Mouse (Mus musculus) thymus, adult 18-20 months (tissue): ENCODE measurements around the gene Slamf7.

Experiments
- DNase-seq, 2 experiments: peaks; one replicate each; pipeline ENCODE4 v3.0.0; 2022; ENCODE audit warnings: mixed read lengths in 2 of 2

The Slamf7 gene

DNA sequence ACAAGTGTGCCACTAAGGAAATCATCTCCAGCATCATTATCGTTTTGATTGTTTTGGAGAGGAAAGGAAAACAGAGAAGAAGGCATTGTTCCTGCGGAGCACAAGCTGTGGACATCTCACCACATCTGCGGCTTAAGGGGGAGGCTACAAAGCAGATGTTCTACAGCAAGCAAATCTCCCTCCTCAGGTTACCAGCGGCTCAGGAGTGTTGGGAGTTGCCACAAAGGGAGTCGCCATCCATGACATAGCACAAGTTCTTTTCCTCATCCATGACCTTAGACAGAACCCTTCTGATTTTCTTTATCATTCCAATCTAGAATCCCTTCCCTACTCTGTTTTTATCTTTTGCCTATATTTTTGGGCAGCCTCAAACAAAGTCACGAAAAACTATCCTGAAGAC lies 17.1 kb downstream of the Slamf7 start:
- DNase-seq, result no peak

DNA sequence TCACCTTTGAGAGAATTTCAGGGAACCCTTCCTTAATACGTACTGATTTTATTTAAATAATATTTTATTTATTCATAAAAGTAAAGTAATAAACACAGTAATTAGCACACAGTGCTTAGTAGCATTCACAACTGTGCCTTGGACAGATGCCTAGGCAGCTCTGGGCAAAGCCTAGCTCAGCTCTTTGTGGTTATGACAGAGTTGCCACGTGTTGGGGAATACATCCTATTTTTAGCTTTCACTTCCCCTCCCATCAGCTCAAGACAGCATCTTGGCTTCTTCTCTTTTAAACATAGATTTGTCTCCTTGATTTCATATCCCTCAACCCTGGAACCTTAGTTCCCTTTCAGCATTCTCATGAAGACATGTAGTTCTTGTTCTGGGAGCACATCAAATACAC lies 21.4 kb downstream of the Slamf7 start:
- DNase-seq, result no peak

DNA sequence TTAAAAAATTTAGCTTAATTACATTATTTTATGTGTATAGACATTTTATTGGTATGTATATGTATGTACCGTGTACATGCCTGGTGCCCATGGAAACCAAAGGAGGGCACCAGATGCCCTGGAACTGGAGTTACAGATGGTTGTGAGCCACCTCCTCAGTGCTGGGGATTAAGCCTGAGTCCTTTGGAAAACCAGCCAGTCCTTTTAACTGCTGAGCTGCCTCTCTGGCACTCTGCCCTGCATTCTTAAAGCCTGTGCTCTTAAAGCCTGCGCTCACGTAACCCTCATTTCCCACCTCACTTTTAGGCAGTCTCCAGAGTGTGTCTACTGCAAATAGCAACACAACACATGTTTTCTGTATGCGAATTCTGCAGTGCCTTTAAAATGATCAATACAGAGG lies 21.9 kb downstream of the Slamf7 start:
- DNase-seq, result no peak

DNA sequence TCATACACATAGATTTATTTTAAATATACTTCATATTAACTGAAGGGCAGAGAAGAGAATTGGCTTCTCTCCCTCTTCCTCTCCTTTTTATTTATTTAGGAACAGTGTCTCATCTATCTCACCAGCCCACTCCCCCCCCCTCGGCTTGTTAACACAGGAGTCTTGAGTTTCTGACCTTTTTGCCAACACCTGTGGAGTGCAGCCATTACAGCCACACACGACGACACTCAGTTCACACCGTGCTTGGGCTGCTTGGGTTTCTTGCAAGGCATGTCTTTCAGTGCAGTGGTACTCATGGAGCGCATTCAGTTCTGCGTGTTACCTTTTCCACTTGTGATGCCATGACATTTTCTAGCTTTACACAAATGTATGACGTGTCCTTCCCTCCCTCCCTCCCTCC lies 22.8 kb downstream of the Slamf7 start:
- no peak for DNase-seq

DNA sequence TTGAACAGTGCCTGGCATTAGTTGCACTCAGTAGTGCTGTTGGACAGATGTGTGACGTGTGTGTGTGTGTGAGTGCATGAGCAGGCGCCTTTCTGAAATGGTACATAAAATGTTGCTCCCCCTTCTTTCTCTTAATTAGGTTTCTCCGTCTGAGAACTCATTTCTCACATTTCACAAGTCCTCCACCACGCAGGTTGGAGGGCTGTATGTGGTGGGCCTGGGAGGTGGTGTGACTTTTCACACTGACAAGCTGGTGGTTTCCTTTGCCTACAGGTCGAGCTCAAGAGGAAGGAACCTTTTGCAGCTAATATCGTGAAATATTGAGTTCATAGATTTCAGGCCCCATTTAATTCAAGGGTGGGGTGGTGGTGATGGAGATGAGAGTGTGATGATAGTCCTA lies 23.7 kb downstream of the Slamf7 start:
- DNase-seq, result no peak

DNA sequence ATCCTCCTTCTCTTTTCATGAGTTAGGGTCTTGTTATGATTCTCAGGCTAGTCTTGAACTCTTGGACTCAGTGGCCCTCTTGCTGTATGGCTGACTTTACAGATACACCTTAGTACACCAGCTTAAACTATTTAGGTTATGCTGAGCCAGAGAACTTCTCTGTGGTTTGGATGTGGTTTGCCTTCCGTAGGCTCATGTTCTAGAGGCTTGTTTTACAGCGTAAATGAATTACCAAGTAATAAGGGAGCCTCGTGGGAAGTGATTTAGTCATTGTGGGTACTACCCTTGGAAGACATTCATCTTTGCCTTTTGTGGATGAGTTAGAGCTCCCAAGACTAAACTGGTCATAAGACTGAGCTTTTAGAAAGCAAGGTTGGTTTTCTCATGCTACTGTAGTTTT lies 25.0 kb downstream of the Slamf7 start:
- no peak for DNase-seq

DNA sequence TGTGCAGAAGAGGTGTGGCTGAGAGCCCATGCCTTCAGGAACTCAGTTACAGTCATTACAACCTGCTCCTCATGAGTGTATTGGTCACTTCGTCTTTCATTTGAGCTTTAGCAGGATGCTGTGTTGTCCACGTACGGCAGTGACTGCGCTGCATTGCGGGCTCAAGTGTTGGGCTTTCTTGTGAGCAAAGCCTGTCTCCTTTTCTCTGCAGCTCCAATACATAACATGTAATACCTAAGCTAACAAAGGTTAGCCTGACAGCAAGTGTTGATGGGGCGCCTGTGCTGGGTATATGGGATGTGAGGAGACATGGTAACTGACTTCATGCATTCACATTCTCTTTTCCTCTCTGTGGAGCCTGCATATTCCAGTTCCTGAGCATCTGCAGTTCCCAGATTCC lies 32.7 kb downstream of the Slamf7 start:
- DNase-seq, result no peak

DNA sequence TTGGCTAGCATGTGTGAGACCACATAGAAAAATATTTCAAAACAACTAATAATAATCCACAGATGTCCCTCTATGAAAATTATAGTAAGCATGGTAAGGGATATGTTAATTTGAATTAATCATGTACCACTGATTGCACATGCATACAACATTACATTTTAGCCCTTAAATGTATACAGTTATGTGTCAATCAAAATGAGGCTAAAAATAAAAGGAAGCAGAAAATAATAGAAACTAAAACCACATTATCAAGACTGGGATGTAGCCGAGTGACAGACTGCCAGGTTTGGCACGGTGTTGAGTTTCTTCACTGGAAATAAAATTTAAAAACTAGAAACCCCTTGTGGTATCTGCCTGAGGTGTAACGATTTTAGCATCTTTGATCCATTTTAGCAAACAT lies 33.2 kb downstream of the Slamf7 start:
- no peak for DNase-seq

DNA sequence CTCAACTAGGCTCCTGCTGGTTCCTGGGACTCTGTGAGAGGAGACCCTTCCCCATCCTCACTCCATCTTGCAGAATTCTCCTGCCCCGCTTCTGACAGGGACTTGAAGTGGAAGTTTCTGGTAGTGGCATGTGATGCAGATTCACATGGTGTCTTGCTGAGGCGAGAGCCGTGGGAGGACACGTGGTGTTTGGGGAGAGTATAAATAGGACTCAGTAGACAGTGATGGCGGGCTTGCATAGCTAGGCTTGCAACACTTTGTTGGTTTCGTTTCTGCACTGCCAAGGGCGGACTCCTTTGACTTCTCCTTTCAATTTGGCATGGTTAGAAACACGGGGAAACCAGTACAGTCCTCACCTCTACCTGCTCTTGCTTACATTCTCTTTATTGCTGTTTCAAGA lies 33.8 kb downstream of the Slamf7 start:
- peak in 1 of 2 experiments; percentile 18 for DNase-seq

DNA sequence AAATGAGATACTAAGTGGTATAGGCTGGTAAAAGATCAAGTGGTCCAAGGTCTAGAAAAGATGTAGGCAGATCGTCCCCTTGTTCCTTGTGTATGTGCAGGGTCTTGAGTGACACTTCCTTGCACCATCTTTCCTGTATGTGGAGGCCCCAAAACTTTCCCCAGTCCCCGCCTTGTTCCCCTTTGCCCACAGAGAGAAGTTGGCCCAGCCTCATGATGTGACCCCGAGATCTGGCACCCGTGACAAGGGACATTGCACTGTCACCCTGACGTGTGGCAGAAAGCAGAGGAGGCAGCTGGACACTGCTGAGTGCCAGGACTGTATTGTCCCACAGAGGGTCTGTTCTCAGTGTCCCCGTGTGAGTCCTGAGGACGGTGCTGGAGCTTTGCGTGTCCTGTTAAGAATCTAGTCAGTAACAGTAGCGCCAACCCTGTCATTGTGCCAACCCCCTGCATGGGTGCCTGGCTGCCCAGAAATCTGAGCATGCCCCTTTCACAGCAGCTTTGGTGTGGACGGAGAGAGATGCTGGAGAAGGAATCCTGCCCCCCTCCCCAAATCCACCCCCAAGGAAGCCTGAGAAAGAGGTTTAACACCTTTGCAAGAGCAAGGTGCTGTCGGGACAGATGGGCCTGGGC lies 35.8 kb downstream of the Slamf7 start:
- no peak for DNase-seq

DNA sequence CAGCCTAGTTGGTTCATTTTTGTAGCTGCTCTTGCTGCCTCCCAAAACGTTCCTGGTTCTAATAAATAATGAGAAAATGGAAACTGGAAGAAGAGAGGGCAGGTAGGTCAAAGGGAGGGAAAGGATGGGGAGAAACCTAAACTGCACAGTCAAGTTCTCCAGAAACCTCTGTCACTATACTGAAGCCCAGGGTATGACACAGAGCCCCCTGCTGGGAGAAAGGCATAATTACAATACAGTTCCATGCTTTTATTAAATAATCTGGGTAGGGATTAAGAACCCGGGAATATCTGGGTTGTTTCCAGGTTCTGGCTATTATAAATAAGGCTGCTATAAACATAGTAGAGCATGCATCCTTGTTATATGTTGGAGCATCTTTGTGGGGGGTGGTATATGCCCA lies 38.9 kb downstream of the Slamf7 start:
- no peak for DNase-seq

DNA sequence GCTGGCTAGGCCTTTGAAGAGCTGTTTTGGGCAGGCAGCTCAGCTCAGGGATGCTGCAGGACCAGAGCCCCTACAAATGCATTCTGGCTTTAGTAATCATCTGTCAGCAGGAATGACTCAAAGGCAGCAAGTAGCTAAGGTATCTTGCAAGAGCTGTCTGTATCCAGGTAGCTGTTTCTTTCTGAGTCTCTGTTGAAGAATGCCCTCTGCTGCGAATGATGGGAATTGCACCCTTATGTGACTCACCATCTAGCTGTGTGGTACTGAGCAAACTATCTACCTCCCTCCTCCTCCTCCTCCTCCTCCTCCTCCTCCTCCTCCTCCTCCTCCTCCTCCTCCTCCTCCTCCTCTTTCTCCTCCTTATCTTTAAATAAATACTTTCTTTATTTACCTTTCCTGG lies 42.1 kb downstream of the Slamf7 start:
- no peak for DNase-seq

DNA sequence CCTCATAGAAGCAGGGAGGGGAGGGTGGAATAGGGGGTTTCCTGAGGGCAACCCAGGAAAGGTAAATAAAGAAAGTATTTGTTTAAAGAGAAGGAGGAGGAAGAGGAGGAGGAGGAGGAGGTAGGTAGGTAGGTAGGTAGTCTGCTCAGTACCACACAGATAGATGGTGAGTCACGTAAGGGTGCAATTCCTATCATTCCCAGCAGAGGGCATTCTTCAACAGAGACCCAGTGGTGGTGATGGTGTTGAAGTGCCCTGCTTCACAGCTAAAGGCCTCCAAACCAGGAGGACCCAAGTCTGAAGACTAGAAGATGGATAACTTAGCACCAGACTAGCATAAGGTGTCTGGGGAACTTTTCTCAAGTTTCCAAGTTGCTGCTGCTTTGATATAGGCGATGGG lies 42.8 kb downstream of the Slamf7 start:
- no peak for DNase-seq

DNA sequence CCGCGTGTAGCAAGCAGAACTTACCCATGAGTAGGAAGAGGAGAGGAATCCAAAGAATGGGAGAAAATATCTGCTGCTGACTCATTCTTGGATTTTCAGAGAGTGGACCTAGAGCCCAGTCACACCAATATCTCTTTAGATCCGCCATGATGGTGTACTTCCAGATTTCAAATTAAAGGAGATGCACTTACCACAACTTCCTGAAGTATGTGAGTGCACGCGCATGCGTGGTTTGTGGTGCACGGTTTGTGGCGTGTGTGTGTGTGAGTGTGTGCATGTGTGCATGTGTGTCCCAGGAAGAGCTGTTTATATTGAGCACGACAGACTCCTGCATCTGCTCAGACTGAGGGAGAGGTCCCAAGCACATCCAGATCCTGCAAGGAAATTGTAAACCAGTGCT lies 45.7 kb downstream of the Slamf7 start, which contains the start of gene Ly9:
TSS of gene Ly9 (minus strand) at position 235 of the 400 bp plus-strand sequence.
- peak; percentile 67 to 80 for DNase-seq

DNA sequence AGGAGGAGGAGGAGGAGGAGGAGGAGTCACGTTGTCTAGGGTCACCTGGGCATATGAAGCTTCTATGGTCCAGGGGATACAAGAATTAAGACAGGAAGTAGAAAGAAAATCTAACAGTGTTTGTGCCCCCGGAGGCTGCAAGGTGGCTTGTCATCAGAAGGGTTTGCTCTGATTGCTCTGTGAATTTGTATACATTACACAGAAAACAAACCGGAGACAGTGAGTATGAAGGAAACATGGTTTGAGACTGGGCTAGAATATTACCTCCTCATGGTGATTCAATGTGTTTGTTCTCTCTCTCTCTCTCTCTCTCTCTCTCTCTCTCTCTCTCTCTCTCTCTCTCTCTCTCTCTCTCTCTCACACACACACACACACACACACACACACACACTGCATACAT lies 46.2 kb downstream of the Slamf7 start:
- no peak for DNase-seq

DNA sequence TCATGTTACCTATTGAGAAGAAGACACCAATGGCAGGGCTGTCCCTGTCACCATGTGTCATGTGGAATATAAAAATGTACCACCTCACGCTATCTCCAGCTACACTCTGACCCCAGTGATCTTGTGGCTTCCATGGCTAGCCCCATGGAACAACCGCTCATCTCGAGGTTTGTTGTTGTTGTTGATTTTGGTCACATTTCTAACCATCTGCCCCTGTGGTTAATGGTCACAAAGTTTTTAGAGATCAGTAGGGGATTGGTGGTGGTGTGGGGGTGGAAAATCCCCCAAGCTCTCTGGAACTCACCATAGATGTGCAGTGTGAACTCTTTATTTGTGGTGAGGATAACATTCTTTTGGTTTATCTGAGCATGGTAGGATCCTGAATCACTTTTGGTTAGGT lies 48.1 kb downstream of the Slamf7 start:
- no peak for DNase-seq

DNA sequence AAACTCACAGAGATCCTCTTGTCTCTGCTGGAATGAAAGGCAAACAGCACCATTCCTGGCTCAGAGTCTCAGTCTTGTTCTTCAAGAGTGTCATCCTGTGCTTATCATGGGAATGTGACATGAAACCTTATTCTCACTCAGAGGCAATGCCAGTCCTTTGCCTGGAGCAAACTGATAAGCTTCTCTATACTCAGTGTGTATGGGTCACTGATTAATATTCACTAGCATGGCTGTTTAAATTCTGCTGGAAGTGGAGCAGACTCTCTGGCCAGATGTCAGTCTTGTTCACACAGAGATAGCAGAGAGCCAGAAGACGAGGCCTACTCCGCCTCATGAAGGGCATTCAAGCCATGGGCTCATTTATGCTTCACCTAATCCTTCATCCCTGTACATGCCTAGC lies 68.3 kb downstream of the Slamf7 start:
- no peak for DNase-seq
